Mouse (Mus musculus) stomach, embryonic 14.5 days (tissue): ENCODE measurements at regions not wholly inside any gene's neighbourhood (a gene's known extent, or its start where the extent isn't known, plus 50 kb on each side); places are given as distances from the start of the nearest gene placed in this dataset.

Source experiments
- ATAC-seq: fragments of 200-750 bp; cut with Nextera tagmentation; 2 replicates; pipeline ENCODE4 v1.8.0; 2017; ENCODE audit warnings: low read depth, moderate TSS enrichment; ENCODE audit not compliant: insufficient number of reproducible peaks, insufficient read depth, low FRiP score
- H3K27ac ChIP-seq: fragments of 300-500 bp; sonication (generic); 2 replicates; pipeline ENCODE4 v1.5.1; 2014; ENCODE audit warnings: mild to moderate bottlenecking, low read length, moderate library complexity, mixed read lengths
- H3K27me3 ChIP-seq: fragments of 300-500 bp; sonication (generic); 2 replicates; pipeline ENCODE4 v1.6.1; 2014; ENCODE audit warnings: low read length, control low read depth, mixed read lengths; ENCODE audit not compliant: control insufficient read depth, insufficient read depth
- H3K36me3 ChIP-seq: fragments of 300-500 bp; sonication (generic); 2 replicates; pipeline ENCODE4 v1.6.1; 2014; ENCODE audit warnings: mild to moderate bottlenecking, control low read depth, low read length, moderate library complexity, mixed read lengths; ENCODE audit not compliant: control insufficient read depth, insufficient read depth
- H3K4me1 ChIP-seq: fragments of 300-500 bp; sonication (generic); 2 replicates; pipeline ENCODE4 v1.6.1; 2014; ENCODE audit warnings: low read length, control low read depth, mixed read lengths; ENCODE audit not compliant: control insufficient read depth, insufficient read depth
- H3K4me2 ChIP-seq: fragments of 300-500 bp; sonication (generic); replicated peaks from 2 replicates; pipeline ENCODE4 v1.6.1; 2014; ENCODE audit warnings: low read depth, low read length, control low read depth
- H3K4me3 ChIP-seq: fragments of 300-500 bp; sonication (generic); 2 replicates; pipeline ENCODE4 v1.5.1; 2014; ENCODE audit warnings: low read depth, low read length, control low read depth
- H3K9ac ChIP-seq: fragments of 300-500 bp; sonication (generic); replicated peaks from 2 replicates; pipeline ENCODE4 v1.6.1; 2014; ENCODE audit warnings: low read depth, mild to moderate bottlenecking, control low read depth, low read length, moderate library complexity, mixed read lengths
- H3K9me3 ChIP-seq: fragments of 300-500 bp; sonication (generic); 2 replicates; pipeline ENCODE4 v1.6.1; 2016; ENCODE audit warnings: low read depth, low read length, control low read depth; ENCODE audit not compliant: control insufficient read depth
- WGBS: fragments of 180-500 bp; shearing (Covaris S2); extraction: QIAGEN DNeasy Blood & Tissue Kit; methylation state at CpG from one replicate; pipeline ENCODE4 v1.1.7; 2014; 5-methylcytosine and 5-hydroxymethylcytosine counted together

GRCm38 (mm10) chr14:110685247-110685646 lies 69.7 kb downstream of the Slitrk6 start:
- no peak for ATAC-seq
- WGBS = 49% methylated on average over 1 of the region's 1 CpGs
- H3K36me3 ChIP-seq = no peaks in the 10 kb centered on the region

GRCm38 (mm10) chr14:110679741-110680140 lies 75.2 kb downstream of the Slitrk6 start:
- Histone ChIP-seq H3K9me3 (no peaks in the 10 kb centered on the region), H3K36me3 (no peaks in the 10 kb centered on the region), H3K4me3 (no peak overlapping the region), H3K4me1 (no peaks in the 10 kb centered on the region), H3K27me3 (no peaks in the 10 kb centered on the region), H3K4me2 (no peak overlapping the region), H3K27ac (no peak overlapping the region), H3K9ac (no peak overlapping the region)
- 56% methylated on average over 1 of the region's 1 CpGs for WGBS
- no peak for ATAC-seq

More at GRCm38 (mm10) chr14:110685247-110685646, 69.7 kb downstream of the Slitrk6 start:
- Histone ChIP-seq H3K4me3 (no peak overlapping the region), H3K4me2 (no peak overlapping the region), H3K9me3 (no peaks in the 10 kb centered on the region), H3K9ac (no peak overlapping the region), H3K4me1 (no peaks in the 10 kb centered on the region), H3K27me3 (no peaks in the 10 kb centered on the region), H3K27ac (no peak overlapping the region)

DNA sequence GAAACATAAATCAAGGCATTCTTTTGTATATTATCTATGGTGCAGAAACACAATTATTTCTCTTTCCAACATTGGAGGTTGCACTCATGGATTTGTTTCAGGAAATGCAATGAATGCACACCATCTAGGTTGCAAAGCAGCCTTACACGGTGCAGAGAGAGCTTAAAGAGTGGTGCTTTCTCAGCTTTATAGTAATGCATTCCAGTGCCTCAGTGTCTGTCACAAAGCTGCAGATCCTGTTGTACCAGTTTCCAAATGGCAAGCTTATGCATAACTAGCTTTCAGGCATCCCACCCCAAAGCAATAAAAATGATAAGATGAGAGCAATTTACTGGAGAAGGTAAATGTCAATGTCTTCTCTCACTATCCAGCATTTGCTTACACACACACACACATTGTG lies 89.2 kb downstream of the Slitrk6 start:
- H3K4me1 ChIP-seq = no peaks in the 10 kb centered on the region
- no peak for ATAC-seq
- no peak overlapping the region for H3K4me3 ChIP-seq
- H3K27ac ChIP-seq = no peak overlapping the region
- WGBS = 67% methylated on average over 1 of the region's 1 CpGs
- H3K4me2 ChIP-seq = no peak overlapping the region
- H3K9me3 ChIP-seq = no peaks in the 10 kb centered on the region
- no peaks in the 10 kb centered on the region for H3K36me3 ChIP-seq
- H3K27me3 ChIP-seq = no peaks in the 10 kb centered on the region
- H3K9ac ChIP-seq = no peak overlapping the region

DNA sequence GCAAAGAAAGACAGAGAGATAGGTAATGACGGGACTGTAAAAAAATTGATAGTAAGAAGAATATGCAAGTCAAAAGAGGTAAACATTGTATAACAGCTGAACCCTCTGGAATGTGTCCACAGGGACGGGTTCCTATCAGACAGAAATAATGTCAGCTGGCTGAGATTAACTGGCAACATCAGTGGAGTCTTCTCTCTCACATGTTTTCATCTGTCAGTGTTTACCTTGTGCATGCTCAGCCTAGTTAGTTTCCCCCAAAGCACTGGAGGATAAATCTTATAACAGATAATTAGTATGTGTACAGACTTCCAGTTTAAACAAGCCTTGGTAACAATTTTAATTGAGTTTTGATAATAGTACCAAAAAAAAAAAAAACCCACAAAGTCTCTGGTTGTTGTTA lies 91.7 kb downstream of the Slitrk6 start:
- WGBS = 50% methylated on average over 2 of the region's 2 CpGs

DNA sequence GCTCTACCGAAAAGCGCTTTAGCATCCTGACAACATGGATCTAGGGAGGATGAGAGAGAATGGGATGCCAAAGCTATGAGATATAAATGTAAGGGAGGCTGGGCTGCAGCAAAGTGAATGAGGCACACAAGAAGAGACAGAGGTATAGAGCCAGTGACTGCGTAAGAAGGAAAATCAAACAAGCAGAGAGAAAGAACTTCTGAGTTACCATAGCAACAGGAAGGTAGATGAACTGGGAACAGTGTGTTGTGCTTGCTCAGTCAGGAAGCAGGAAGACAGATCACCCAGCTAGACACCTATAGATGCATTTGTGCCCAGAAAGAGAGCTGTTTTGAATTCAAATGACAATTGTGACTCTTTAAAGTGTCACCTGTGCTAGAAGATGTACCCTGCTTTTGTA lies 120.8 kb downstream of the Slitrk6 start:
- H3K9me3 ChIP-seq = no peaks in the 10 kb centered on the region
- no peak overlapping the region for H3K4me3 ChIP-seq
- no peaks in the 10 kb centered on the region for H3K4me1 ChIP-seq
- H3K36me3 ChIP-seq = no peaks in the 10 kb centered on the region
- no peak overlapping the region for H3K9ac ChIP-seq
- WGBS = 73% methylated on average over 3 of the region's 3 CpGs
- no peak overlapping the region for H3K4me2 ChIP-seq
- no peak for ATAC-seq
- no peaks in the 10 kb centered on the region for H3K27me3 ChIP-seq
- H3K27ac ChIP-seq = no peak overlapping the region

More for the DNA sequence above, 91.7 kb downstream of the Slitrk6 start:
- H3K9ac ChIP-seq = no peak overlapping the region
- H3K27ac ChIP-seq = no peak overlapping the region
- H3K4me1 ChIP-seq = no peaks in the 10 kb centered on the region
- no peaks in the 10 kb centered on the region for H3K27me3 ChIP-seq
- no peak for ATAC-seq
- H3K4me3 ChIP-seq = no peak overlapping the region
- H3K9me3 ChIP-seq = no peaks in the 10 kb centered on the region
- no peak overlapping the region for H3K4me2 ChIP-seq
- H3K36me3 ChIP-seq = no peaks in the 10 kb centered on the region

GRCm38 (mm10) chr14:110623716-110624115 lies 131.2 kb downstream of the Slitrk6 start:
- no peak overlapping the region for H3K4me2 ChIP-seq
- 69% methylated on average over 2 of the region's 2 CpGs for WGBS
- no peak overlapping the region for H3K9ac ChIP-seq
- ATAC-seq = no peak
- no peaks in the 10 kb centered on the region for H3K27me3 ChIP-seq
- 0 out of 2 replicates have a peak, but pooled peaks cover under 1% of the 10 kb centered on the region for H3K4me1 ChIP-seq
- no peaks in the 10 kb centered on the region for H3K36me3 ChIP-seq
- no peak overlapping the region for H3K4me3 ChIP-seq
- no peaks in the 10 kb centered on the region for H3K9me3 ChIP-seq
- H3K27ac ChIP-seq = no peak overlapping the region

DNA sequence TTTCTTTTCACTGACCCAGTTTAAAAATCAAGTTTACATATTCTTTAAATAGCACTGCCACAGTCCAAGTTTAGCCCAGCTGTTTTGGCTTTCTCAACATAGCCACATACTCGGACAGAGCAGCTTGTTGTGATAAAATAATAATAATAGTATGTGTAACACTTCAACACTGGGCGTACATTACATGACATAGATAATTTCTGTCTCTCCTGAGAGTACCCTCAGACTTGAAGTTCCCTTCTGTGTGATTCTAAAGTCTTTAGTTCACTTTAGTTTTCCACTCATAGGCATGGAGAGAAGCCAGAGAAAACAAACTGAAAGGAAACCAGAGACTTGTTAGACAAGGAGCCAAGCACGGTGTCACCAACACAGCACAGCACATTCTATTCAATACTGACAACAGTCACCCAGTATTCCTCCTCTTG lies 136.4 kb downstream of the Slitrk6 start:
- Histone ChIP-seq H3K27me3 (no peaks in the 10 kb centered on the region), H3K4me2 (peak overlapping the region; percentile 18; the same call in 1 of the 2 replicates), H3K9me3 (no peaks in the 10 kb centered on the region), H3K4me3 (no peak overlapping the region), H3K36me3 (no peaks in the 10 kb centered on the region), H3K27ac (peak overlapping the region; percentile 44; the same call in 1 of the 2 replicates), H3K4me1 (0 out of 2 replicates have a peak, but pooled peaks cover 3% of the 10 kb centered on the region), H3K9ac (no peak overlapping the region)
- 43% methylated on average over 3 of the region's 3 CpGs for WGBS
- ATAC-seq = no peak

- Histone ChIP-seq H3K9ac (no peak overlapping the region), H3K9me3 (no peaks in the 10 kb centered on the region), H3K4me2 (no peak overlapping the region), H3K4me1 (0 out of 2 replicates have a peak, but pooled peaks cover 3% of the 10 kb centered on the region), H3K4me3 (no peak overlapping the region), H3K27me3 (no peaks in the 10 kb centered on the region), H3K27ac (no peak overlapping the region), H3K36me3 (no peaks in the 10 kb centered on the region)
- ATAC-seq = no peak
- 85% methylated on average over 1 of the region's 1 CpGs for WGBS
Measured at GRCm38 (mm10) chr14:110616447-110616846, 138.5 kb downstream of the Slitrk6 start.

GRCm38 (mm10) chr14:110580311-110580710 lies 174.6 kb downstream of the Slitrk6 start:
- Histone ChIP-seq H3K9me3 (no peaks in the 10 kb centered on the region), H3K27ac (no peak overlapping the region), H3K27me3 (no peaks in the 10 kb centered on the region), H3K4me1 (no peaks in the 10 kb centered on the region), H3K4me3 (no peak overlapping the region), H3K4me2 (no peak overlapping the region), H3K36me3 (no peaks in the 10 kb centered on the region), H3K9ac (no peak overlapping the region)
- 38% methylated on average over 3 of the region's 3 CpGs for WGBS
- ATAC-seq = no peak
